Mouse (Mus musculus) C2C12 (cell line): ENCODE measurements around the gene Casp4. TPM values are rescaled to one million over a fixed set of nuclear protein-coding genes. Genes with fewer than 3 reads are reported as not detected.

ENCODE experiments used
- H3K27me3 ChIP-seq: one replicate; pipeline ENCODE4 v1.6.1; 2011; ENCODE audit not compliant: control insufficient read depth, insufficient read depth, insufficient read length
- H3K36me3 ChIP-seq: one replicate; pipeline ENCODE4 v1.6.1; 2011; ENCODE audit not compliant: control insufficient read depth, insufficient read depth
- H3K4me3 ChIP-seq: one replicate; pipeline ENCODE4 v1.5.1; 2011; ENCODE audit warnings: mild to moderate bottlenecking, control low read depth; ENCODE audit not compliant: poor library complexity, insufficient read depth, severe bottlenecking
- H3K79me2 ChIP-seq: one replicate; pipeline ENCODE4 v1.6.1; 2011; ENCODE audit not compliant: control insufficient read depth, insufficient read depth
- H3K79me3 ChIP-seq: one replicate; pipeline ENCODE4 v1.6.1; 2011; ENCODE audit warnings: low read depth, control low read depth
- H3ac ChIP-seq: one replicate; pipeline ENCODE3; 2011; ENCODE audit warnings: low read depth; ENCODE audit not compliant: control insufficient read depth, insufficient read length
- CEBPB ChIP-seq: IDR thresholded peaks from one replicate; pipeline ENCODE4 v1.6.1; 2011; ENCODE audit warnings: low read depth, mild to moderate bottlenecking, control low read depth, moderate library complexity
- CTCF ChIP-seq: IDR thresholded peaks from one replicate; pipeline ENCODE4 v1.5.1; 2011; ENCODE audit not compliant: control insufficient read depth, insufficient read depth, insufficient read length
- FOSL1 ChIP-seq: IDR thresholded peaks from one replicate; pipeline ENCODE4 v1.8.0; 2011; ENCODE audit warnings: mild to moderate bottlenecking, low read length; ENCODE audit not compliant: poor library complexity, insufficient read depth, severe bottlenecking
- MAX ChIP-seq: IDR thresholded peaks from one replicate; pipeline ENCODE4 v1.6.1; 2011; ENCODE audit warnings: mild to moderate bottlenecking, control low read depth
- MYOD1 ChIP-seq: IDR thresholded peaks from one replicate; pipeline ENCODE4 v1.6.1; 2011; ENCODE audit warnings: low read depth; ENCODE audit not compliant: control insufficient read depth, insufficient read length
- MYOG ChIP-seq: IDR thresholded peaks from one replicate; pipeline ENCODE4 v1.6.1; 2011; ENCODE audit not compliant: control insufficient read depth, insufficient read length; ENCODE audit errors: extremely low read depth
- USF1 ChIP-seq: IDR thresholded peaks from one replicate; pipeline ENCODE4 v1.6.1; 2011; ENCODE audit warnings: low read depth, mild to moderate bottlenecking, control low read depth, moderate library complexity
- polyA plus RNA-seq: library from polyadenylated mRNA; unstranded; fragments of >200 nt; fragmentation: generic; extraction: Trizol; gene quantifications from one replicate; pipeline ENCODE4 v1.2.1, GENCODE M21; 2012; ENCODE audit warnings: missing spikeins

Gene Casp4
- polyA plus RNA-seq, 1 experiment: 0.50 TPM

DNA sequence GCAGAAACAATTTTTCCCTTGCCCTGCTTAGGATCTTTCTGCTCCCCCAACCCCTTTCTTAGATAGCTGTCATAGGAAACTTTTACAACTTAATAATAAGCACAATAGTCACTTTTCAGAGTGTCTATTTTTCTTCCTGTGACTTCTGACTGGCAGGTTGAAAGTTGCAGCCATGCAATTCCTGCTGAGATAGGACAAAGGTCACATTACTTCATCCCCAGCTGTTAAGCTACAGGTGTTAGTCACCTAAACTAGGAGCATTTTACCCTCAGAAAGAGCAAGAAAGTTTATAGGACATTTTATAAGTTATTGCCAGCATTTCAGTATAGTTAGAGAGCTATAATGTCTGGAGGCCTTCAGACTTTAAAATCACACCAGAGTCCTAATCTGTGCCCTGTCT, 22.0 kb upstream of the Casp4 start:
- H3K4me3 ChIP-seq: no peak overlapping the region
- no peaks in the 10 kb centered on the region for H3K79me2 ChIP-seq
- no peaks in the 10 kb centered on the region for H3K36me3 ChIP-seq
- no peaks in the 10 kb centered on the region for H3K79me3 ChIP-seq
- TF ChIP-seq MYOD1 (no peak), USF1 (no peak), CEBPB (no peak), FOSL1 (no peak), MAX (no peak), MYOG (no peak)
- no peaks in the 10 kb centered on the region for H3K27me3 ChIP-seq
- H3ac ChIP-seq: no peak overlapping the region

DNA sequence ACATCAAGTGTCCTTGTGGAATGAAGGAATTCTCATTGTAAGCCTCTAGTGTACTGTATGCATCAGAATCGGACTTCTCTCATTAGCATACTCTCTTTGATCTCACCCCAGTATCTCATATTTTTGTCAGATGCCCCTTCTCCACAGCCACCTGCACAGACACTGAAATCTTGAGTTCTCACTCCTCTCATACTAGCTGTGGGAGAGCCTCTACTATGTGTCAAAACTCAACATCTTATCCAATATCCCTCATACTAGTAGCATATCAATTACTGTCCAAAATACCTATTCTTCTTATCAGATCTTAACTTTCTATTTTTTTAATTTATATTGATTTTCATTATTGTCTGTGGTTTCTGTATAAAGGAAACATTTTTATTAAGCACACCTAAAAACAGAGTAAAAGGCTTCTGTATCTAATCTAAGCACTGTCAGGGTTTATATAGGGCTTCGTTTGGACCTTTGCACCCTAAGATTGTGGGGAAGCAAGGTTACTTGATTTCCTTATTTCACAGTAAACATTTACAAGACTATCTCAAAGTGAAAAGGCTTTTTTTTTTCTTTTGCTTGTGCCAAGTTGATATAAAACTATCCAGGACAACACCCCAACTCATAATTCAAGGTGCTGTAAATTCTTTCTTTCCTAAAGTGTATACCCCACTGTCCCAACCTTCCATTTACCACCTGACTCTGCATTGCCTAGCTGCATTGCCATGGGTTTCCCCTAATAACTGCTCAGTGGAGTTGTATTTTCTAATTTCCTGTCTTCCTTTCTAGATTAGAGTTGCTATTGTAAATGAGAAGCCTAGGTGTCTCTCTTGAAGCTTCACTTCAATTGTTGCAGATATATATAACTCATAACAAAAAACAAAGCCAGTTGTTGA, 12.0 kb upstream of the Casp4 start:
- Histone ChIP-seq H3K79me2 (no peaks in the 10 kb centered on the region), H3K36me3 (no peaks in the 10 kb centered on the region), H3K79me3 (no peaks in the 10 kb centered on the region), H3K27me3 (no peaks in the 10 kb centered on the region), H3K4me3 (no peak overlapping the region), H3ac (no peak overlapping the region)
- TF ChIP-seq CTCF (no peak), FOSL1 (no peak), CEBPB (no peak), MAX (no peak), MYOG (no peak), MYOD1 (no peak), USF1 (no peak)

DNA sequence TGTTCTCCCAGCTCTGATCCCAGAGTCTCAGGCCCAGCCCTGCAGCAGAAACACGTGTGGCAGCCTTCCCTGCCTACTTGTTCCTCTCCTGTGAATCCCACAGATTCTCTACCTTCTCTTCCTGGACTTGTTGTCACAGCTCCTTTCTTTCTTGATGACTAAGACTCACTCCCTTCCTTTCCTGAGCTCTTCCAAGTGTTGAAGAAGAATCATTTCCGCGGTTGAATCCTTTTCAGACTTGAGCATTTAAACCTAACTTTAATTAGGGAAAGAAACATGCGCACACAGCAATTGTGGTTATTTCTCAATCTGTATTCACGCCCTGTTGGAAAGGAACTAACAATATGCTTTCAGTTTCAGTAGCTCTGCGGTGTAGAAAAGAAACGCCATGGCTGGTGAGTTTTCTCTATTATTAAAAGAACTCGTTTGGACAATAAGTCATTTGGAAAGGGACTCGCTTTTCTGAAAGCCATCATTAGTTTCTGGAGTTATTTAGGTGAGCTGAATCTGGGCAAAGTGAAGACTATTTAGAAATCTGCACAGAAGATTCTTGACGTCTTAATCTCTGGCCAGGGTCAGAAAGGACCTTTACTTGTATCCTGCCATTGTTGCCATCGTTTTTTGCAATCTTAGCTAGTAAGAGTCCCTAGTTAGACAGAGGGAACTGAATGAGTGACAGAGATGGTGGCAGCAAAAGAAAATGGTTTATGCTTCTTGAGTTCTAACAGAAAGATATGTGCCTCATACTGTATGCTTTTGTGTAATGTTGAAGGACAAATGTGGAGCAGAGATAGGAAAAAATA, 10.1 kb upstream of the Casp4 start, which contains the start of gene Casp1:
Gene Casp1 (plus strand): TSS at position 189 of the 803 bp plus-strand sequence.
- no peak within 1 kb of the TSS for H3K4me3 ChIP-seq
- no peaks in the 10 kb centered on the region for H3K79me2 ChIP-seq
- no peaks in the 10 kb centered on the region for H3K27me3 ChIP-seq
- H3ac ChIP-seq: no peak within 1 kb of the TSS
- TF ChIP-seq CTCF (no peak), MYOG (no peak), FOSL1 (no peak)
- H3K79me3 ChIP-seq: no peaks in the 10 kb centered on the region
- no peaks in the 10 kb centered on the region for H3K36me3 ChIP-seq

DNA sequence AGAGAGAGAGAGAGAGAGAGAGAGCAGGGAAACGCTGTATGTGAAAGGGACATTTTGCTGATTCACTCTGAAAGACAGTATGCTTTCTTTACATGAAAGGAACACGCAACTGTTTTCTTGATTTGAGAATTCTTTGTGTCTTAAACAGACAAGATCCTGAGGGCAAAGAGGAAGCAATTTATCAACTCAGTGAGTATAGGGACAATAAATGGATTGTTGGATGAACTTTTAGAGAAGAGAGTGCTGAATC, 9.6 kb upstream of the Casp4 start:
- TF ChIP-seq FOSL1 (no peak), MAX (no peak), USF1 (no peak), CEBPB (no peak), MYOG (no peak), MYOD1 (no peak), CTCF (no peak)

DNA sequence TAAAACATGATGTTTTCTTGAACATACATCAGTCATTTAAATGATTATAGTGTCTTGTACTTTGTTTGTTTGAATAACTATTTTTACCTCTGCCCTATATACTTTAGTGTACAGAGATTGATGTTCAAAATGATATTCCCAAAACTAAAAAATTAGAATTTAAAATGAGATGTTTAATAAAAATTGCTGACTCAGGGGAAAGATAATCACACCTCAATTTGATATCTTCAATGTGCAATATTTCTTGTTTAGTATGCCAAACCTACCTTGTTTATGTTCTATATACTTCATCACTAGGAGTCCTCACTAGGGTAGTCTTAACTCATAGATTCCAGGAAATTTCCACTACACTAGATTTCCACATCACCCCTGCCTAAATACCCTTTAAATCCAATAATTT, 1.5 kb downstream of the Casp4 start:
- TF ChIP-seq MYOG (no peak), USF1 (no peak), CEBPB (no peak), CTCF (no peak)
- H3K79me2 ChIP-seq: no peaks in the 10 kb centered on the region
- H3K27me3 ChIP-seq: no peaks in the 10 kb centered on the region
- no peaks in the 10 kb centered on the region for H3K36me3 ChIP-seq
- no peaks in the 10 kb centered on the region for H3K79me3 ChIP-seq
- H3K4me3 ChIP-seq: no peak overlapping the region
- H3ac ChIP-seq: no peak overlapping the region

More for the DNA sequence above, 9.6 kb upstream of the Casp4 start:
- Histone ChIP-seq H3ac (no peak overlapping the region), H3K79me2 (no peaks in the 10 kb centered on the region), H3K27me3 (no peaks in the 10 kb centered on the region), H3K79me3 (no peaks in the 10 kb centered on the region), H3K4me3 (no peak overlapping the region), H3K36me3 (no peaks in the 10 kb centered on the region)

DNA sequence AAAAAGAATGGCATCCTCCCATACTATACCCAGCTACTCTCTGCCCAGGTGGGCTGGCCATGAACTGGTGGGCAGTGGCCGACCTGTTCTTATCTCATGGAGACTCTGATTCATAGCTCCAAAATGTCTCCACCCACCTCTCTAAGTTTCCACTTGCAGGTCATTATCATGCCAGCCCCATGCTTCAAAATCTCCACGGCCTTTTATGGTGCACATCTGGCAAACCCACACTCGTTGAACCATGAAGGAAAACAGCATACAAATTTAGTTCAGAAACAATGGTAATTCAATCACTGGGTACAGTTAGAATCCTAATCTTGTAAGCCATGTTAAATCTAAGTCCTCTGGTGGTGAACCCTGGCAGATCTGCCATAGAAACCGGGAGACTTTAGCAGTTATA, 2.8 kb downstream of the Casp4 start:
- no peaks in the 10 kb centered on the region for H3K79me3 ChIP-seq
- H3ac ChIP-seq: no peak overlapping the region
- no peaks in the 10 kb centered on the region for H3K79me2 ChIP-seq
- no peaks in the 10 kb centered on the region for H3K27me3 ChIP-seq
- no peak for TF ChIP-seq CEBPB
- TF ChIP-seq MYOD1: no peak
- no peak for TF ChIP-seq USF1
- no peak for TF ChIP-seq CTCF
- TF ChIP-seq MYOG: no peak
- TF ChIP-seq FOSL1: no peak
- no peak for TF ChIP-seq MAX
- H3K4me3 ChIP-seq: no peak overlapping the region
- H3K36me3 ChIP-seq: no peaks in the 10 kb centered on the region
